Mouse (Mus musculus): ENCODE measurements around the gene Txndc11.
A peak's percentile ranks its signal among the peaks of the same experiment; 100 is the strongest.
"Not testable (repeated sequence)": the region's sequence is repeated elsewhere in the genome, so short reads cannot be mapped to it uniquely, and the experiment has no call there.

The Txndc11 gene

DNA sequence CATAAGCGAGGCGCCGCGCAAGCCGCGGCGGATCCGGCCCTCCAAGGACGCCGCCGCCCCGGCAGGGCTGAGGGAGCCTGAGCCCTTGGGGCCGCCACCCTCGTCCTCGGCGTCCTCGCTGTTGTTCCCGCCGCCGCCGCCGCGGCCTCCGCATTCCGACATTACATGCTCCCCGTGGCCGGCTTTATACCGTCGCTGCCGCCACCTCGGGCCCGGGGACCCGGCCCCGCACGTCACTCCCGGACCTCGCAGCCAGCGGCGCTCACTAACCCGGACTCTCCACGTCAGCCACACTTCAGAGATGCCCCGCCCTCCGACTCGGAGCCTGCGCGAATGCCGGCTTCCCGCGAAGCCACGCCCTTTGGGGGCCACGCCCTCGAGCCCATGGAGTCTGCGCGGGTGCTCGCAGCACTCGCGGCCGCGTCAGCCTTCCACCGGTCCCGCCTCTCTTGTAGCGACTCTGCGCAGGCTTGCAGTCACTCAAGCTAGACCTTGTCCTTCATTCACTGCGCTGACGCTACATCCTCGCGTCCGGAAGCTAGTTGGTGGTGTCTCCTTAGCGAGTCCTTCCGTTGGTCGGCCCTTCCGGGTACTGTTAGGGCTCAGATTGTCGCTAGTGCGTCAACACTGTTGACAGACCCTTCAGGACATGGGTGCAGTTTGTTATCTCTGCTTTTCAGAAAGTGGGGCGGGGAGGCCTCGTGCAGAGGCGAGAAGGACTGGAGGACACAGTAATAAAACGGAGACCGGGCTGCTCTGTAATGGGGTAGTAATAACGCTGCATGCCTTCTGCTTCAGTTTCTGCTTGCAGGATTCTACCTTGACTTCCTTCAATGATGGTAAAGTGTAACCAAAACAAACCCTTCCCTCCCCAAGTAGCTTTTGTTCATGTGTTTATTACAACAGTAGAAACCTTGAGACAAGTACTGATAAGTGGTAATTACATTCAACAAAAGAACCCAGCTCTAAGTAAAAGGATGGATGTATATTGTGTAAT lies at the start of gene Txndc11:
Gene Txndc11 (minus strand): TSS at position 303 of the 997 bp plus-strand sequence.
- DNase-seq (ENCODE audit: low spot score), result peak; percentile 100

DNA sequence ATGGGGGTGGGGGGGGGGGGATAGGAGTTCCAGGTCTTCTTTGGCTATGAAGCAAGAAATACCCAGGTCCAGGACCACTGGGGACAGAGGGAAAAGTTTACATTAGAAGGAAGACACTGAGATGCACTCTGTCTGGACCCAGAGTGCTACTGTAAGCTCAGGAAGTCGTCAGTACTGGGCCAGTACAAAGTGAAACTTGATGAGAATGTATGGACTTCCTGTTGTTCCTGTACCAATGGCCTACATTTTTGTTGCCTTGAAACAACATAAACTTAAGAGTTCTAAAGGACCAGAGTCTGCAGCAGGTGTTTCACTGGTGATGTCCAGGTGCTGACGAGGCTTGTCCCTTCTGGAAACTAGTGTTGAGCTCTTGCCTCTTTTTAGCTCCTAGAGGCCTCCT lies 43.0 kb upstream of the Txndc11 start:
- no peak for DNase-seq (ENCODE audit: low spot score)

DNA sequence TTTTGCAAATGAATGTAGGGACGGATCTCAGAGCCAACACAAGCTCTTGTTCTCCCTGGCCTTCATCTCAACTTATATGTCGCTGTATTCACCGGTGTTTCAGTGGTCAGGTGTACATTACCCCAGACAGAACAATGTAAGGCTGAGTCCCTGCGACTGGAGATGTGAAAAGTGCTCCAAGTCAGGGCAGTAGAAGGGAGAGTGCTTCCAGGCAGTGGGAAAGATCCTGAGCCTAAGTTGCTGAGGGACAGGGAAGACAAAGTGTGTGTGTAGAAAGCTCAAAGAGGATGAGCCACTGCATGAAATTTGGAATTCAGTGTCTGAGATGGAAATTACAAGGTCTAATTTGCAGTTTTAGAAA lies 42.4 kb upstream of the Txndc11 start:
- DNase-seq (ENCODE audit: low spot score), result no peak

DNA sequence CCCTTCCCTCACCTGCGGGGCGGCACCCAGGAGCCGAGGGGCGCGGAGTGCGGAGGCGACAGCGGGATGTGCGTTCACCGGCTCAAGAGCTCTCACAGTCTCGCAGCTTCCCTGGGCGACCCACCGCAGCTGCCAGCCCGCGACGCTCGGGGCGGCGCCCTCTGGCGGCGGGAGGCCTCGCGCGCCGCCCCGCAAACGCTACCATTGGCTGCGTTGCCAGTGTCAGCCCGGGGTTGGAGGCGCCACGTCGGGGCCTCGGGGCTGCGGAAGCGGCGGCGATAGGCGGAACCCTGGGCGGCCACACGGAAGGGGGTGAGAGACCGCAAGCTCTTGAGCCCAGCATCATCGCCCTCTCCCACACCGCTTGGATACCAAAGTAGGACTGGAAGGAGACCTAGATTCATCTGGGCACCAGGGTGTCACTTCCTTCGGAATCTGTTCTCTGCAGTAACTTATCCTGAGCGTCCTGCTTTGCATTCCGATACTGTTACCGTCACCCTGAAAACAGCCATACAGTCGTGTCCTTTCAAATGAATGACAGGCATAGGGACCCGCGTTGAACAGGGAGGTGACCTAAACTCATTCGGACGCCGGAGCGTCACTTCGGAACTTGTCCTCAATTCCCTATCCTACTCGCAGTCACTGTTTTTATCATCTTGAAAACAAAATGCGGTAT lies 41.9 kb upstream of the Txndc11 start, which contains the start of gene Zc3h7a:
Gene Zc3h7a (minus strand): TSS at position 186 of the 676 bp plus-strand sequence.
- DNase-seq (ENCODE audit: low spot score), result peak; percentile 90

DNA sequence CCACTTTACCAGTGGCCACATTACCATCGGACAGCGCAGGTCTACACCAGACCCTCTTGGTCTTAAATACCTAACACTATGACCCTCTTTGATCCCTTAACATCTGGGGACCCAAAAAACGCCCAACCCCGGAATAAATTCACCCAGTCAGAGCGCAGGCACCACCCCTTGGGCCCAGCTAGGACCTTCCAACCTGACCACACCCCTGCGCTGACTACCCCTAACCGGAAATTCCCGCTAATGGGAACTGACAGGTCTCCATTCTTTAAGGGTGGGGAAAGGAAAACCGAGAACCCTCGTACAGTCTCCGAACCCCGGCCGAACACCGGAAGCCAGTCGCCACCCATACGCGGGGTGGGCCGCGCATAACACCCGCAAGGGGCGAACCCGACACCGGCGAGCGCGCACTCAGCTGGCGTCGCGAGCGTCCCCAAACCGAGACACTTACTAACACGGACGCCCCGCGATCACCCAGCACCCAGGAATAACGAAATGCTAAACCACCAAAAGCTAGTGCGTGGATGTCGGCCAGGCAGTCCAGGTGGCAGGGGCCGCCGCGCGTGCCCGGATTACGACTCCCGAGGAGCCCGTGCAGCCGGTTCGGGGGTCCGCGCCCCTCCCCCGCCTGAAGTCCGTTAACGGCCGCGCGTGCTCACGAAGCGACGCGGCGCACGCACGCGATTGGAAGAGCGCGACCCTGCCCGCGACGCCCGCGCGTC lies 41.2 kb upstream of the Txndc11 start:
- peak; percentile 61 for DNase-seq (ENCODE audit: low spot score)

DNA sequence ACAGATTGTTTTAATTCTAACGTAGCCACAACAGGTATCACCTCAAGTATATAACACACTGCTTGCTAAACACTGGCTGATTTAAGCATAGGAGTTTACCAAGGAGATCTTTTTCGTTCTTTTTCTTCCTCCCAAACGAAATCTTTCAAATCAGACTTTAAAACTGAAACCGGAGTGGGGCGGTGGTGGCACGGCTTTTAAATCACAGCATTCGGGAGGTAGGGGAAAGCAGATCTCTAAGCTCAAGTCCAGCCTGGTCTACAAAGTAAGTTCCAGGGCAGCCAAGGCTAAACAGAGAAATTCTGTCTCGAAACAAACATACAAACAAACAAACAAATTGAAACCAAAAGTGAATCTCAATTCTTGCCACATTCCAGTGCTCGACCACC lies 40.6 kb upstream of the Txndc11 start:
- DNase-seq (ENCODE audit: low spot score), result no peak

DNA sequence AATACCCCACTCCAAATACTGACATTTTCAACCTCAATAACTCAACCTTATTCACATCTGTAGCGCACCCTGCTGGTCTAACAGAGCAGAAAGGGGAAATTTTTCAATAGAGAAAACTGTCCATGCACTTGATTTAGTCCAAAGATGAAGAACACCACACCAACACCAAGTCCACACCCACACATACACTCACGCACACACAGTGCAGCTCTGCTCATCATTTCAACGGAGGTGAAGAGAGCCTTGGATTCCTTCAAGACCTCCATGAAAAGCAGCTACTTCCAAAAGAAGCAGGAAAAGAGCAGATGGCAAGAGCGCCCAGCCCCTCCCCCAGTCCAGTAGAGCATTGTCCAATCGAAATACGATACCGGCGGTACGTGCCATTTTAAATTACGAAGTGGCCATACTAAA lies 40.2 kb upstream of the Txndc11 start:
- peak; percentile 52 for DNase-seq (ENCODE audit: low spot score)

DNA sequence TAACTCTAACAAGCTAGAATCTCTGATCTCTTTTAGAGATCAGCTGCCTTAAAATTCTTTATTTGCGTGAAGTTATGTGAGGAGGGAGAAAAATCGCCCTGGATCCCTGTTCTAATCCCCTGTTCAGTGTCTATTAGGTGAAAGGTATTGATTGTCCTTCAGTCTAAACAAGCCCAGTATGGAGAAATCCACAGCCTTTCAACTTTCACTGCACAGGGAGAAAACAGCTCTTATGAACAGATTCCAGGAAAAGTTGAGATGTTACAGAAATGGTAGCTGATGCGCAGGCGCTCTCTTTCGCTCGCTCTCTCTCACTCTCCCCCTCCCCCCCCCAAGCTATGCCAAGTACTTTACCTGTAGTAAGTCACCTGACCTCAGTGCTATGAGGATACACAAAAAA lies 37.2 kb upstream of the Txndc11 start:
- no peak for DNase-seq (ENCODE audit: low spot score)

DNA sequence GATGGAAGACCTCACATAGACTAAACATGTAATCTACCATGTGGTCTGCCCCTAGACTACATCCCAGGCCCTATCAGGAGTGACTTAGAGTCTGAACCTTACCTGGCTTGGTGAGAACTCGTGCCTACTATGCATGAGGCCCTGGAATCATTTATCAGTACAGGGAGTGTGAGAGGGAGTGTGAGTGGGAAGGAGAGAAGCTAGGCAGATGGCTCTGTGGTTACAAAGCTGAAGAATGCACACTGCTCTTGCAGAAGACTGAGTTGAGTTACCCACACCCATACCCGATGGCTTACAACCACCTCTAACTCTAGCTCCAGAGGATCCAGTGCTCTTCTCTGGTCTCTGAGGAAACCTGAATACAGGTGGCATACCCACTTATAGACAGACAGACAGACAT lies 32.0 kb upstream of the Txndc11 start:
- DNase-seq (ENCODE audit: low spot score), result no peak

DNA sequence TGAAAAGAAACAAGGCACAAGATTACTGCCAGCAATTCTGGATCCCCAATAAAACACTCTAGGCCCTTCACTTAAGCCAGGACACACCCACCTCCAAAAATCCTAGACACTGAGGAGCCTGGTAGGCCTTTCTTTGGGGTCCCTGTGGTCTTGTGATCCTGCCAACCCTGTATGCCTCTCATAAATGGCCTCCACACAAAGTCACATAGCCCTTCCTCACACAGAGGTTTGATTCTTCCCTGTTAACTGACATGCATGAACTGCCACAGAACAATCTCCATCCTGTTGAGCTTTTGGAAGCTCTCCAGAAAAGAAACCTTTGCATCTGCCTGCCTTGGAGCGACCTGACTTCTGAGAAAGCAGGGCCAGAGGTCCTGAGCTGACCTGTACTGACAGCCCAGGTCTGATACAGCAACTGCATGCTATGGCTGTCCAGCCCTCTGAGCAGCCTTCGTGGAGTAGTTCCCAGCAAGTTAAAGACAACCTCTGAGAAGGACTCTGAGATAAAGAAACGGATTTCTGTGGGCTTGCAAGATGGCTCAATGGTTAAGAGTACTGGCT lies 30.3 kb upstream of the Txndc11 start:
- no peak for DNase-seq (ENCODE audit: low spot score)

DNA sequence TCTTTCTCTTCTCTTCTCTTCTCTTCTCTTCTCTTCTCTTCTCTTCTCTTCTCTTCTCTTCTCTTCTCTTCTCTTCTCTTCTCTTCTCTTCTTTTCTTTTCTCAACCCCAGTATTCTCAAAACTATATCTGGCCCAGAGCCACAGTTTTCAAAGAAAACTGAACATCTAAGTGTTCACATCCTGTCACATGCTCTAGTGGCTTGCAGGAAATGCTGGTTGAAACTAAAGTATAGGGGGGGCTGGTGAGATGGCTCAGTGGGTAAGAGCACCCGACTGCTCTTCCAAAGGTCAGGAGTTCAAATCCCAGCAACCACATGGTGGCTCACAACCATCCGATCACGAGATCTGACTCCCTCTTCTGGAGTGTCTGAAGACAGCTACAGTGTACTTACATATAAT lies 23.3 kb upstream of the Txndc11 start:
- DNase-seq (ENCODE audit: low spot score), result not testable (repeated sequence)

DNA sequence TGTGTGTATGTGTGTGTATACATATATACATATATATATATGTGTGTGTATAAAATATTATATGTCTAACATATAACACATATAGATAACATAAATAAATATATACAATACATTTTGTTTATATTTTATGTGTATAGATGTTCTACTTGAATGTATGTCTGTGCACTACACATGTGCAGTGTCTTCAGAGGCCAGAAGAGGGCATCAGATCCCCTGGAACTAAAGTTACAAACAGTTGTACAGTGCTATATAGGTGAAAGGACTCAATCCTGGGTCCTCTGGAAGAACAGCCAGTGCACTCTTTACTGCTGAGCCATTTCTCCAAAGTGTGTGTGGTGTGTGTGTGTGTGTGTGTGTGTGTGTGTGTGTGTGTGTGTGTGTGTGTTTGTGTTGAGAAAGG lies 20.1 kb upstream of the Txndc11 start:
- DNase-seq (ENCODE audit: low spot score), result no peak

DNA sequence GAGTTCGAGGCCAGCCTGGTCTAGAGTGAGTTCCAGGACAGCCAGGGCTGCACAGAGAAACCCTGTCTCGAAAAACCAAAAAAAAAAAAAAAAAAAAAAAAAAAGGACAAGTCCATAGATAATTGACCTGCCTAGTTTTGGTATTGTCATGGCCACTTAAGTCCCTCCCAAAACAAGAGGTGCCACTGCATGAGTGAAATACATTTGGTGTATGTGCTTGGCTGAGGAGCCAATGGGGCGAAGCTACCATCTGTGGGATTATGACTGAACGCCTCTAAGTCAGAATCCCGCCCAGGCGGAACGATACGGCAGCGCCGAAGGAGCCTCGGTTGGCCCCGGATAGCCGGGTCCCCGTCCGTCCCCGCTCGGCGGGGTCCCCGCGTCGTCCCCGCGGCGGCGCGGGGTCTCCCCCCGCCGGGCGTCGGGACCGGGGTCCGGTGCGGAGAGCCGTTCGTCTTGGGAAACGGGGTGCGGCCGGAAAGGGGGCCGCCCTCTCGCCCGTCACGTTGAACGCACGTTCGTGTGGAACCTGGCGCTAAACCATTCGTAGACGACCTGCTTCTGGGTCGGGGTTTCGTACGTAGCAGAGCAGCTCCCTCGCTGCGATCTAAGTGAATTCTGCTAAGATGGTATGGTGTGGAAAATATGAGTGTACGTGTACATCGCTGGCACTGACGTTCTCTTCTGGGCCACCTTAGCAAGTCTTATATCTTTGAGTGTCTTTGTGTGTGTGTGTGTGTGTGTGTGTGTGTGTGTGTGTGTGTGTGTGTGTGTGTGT lies 9.4 kb upstream of the Txndc11 start:
- DNase-seq (ENCODE audit: low spot score), result peak; percentile 100

DNA sequence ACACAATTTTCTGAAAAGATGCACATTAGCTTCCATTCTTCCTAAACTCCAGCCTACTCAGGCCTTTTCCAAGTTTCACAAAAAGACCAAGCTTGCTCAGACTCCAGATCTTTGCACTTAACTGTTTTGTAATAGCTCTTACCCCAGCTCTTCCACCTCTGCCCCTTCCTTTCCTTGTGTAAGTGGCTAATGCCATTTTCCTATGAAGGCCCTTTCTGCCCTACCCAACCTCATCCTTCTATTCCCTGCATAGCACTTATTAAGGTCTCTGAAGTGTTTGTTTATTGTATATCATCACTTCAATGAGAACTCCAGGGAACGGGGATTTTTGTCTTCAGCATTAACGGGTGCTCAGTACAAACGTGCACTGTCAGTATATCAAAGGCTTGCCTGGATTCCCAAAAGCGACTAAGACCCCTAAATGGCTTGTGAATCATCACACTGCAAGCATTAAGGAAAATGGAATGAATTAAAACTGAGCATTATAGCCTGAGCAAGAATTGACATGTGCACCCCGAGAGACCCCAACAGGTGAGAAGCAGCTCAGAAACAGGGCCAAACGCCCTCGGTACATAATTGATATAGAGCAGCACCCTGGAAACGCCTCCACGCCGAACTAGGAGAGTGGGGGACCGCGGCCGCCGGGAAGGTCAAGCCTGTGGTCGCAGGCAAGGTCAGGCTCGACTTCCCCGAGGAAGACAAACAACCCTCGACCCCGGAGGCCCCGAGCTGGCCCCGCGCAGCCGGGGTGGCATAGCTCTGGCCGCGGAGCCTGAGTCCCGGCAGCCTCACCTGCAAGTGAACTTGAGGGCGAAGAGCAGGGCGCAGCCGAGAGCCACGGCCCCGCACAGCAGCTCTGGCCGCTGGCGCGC lies 738 bp downstream of the Txndc11 start:
- DNase-seq (ENCODE audit: low spot score), result no peak

DNA sequence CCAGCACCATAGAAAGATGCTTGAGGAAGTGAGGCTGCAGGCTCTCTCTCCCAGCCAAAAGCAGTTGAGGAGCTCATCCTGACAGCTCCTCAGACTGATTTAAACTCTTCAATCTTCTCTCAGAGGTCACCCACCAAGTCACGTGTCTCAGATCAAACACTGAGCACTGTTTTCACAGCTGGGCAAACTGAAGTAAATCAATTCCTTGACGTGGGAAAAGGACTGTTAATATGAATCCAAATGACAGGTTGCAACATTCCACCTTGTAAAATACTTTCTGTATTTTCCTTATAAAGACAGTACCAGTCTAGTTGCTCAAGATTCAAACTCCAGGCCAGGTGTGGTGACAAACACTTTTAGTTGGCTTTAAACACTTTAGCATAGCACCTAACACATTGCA lies 1.6 kb downstream of the Txndc11 start:
- no peak for DNase-seq (ENCODE audit: low spot score)

DNA sequence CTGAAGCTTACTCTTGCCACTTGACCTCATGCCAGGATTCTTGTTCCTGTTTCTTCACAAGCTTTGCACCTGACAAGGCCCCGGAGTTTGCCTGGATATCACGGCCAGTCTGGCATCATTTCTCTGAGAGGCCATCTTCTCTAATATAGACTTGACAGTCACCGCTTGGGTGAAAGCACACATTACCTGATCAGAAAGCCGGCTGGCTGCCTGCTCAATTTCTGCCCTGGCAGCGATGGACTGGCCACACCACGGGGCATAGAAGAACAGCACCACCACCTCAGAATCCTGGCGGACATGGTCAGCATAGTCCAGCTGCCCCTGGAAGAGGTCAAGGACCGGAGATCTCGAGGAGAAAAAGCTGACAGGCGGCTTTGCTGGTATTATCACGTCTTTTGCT lies 6.1 kb downstream of the Txndc11 start:
- no peak for DNase-seq (ENCODE audit: low spot score)

DNA sequence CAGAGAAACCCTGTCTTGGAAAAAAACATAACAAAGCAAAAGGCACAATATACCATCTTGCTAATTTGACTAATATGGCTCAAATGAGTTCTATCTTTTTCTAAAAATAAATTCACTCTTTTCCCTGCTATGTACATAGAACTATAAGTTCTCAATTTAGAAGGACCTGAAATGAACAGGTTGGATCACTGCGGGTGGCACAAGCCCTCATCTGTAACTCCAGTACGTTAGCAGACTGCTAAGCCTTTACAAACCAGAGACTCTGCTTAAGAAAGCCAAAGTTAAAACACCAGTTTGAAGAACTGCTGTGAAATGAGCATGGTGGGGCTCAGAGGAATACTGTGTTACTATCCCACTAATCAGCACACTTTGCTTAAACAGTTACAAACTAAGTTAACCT lies 9.1 kb downstream of the Txndc11 start:
- DNase-seq (ENCODE audit: low spot score), result no peak

DNA sequence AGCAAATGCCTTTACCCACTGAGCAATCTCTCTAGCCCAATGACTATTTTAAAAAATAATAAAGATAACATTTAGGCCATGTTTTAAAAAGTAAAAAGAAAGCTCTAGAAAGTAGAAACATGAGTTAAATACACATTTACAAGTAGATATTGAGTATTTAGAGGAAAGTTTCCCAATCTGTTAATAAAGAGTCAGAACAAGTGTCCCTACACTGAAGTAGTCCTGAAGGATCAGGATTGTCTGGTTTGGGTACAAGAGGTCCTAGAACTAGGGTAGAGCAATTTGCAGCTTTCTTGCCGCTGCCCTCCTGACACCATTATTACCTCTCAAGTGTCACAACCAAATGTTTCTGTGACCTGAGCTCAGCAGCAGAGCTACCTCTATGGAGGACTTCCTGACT lies 10.3 kb downstream of the Txndc11 start:
- no peak for DNase-seq (ENCODE audit: low spot score)

DNA sequence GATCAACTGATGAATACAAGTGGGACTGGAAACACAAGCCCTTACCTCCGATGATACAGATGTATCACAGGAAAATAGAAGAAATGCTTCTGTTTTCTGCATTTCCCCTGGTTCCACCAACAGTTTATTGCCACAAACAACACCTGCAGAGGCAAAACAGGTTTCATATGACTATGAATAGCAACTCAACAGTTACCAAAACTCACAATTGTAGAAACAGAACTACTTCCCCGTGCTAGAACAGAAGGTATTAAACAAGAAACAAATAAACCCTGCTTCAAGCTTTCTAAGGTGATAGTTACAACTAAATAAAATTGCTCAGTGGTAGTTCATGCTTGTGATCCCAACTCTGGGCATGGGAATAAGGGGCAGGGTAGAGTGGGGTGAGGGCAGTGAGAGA lies 11.8 kb downstream of the Txndc11 start:
- no peak for DNase-seq (ENCODE audit: low spot score)

DNA sequence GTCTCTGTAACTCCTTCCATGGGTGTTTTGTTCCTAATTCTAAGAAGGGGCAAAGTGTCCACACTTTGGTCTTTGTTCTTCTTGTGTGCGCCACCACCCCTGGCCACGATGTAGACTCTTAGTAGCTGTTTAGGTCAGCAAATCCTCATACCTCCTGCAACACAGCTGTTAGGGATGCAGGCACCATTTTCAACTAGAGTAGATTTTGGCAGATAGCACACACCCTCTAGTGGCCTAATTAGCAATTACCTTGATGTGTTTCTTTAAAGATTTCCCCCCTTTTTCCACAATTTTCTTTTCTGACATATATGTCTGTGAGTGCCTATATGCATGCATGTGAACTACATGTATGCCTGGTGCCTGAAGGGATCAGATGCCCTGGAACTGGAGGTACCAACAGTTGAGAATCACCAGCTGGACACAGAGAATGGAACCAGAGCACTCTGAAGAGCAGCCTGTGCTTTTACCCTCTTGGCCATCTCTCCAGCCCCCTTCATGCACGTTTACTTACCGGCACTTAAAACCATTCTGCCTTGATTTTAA lies 25.2 kb downstream of the Txndc11 start:
- no peak for DNase-seq (ENCODE audit: low spot score)

All from ovary, postnatal 36 days (tissue).